Mouse (Mus musculus) heart, adult 2 months (tissue): ENCODE measurements around the gene Pofut2. TPM values are rescaled to one million over a fixed set of nuclear protein-coding genes. Genes with fewer than 3 reads are reported as not detected.

ENCODE experiments used
- DNase-seq, 2 experiments: peaks; one replicate each; pipeline ENCODE4 v3.0.0; 2021
- H3K27ac ChIP-seq: fragments of 200-600 bp; 2 replicates; pipeline ENCODE4 v1.8.1; 2022
- H3K27me3 ChIP-seq: fragments of 200-500 bp; 2 replicates; pipeline ENCODE4 v1.6.1; 2012; ENCODE audit warnings: mild to moderate bottlenecking, low read length, inconsistent platforms, mixed read lengths; ENCODE audit not compliant: control insufficient read depth, insufficient read depth
- H3K36me3 ChIP-seq: fragments of 200-500 bp; 2 replicates; pipeline ENCODE4 v1.6.1; 2012; ENCODE audit warnings: low read length, inconsistent platforms; ENCODE audit not compliant: control insufficient read depth, insufficient read depth
- H3K4me1 ChIP-seq: fragments of 200-500 bp; 2 replicates; pipeline ENCODE4 v1.6.1; 2011; ENCODE audit warnings: low read length; ENCODE audit not compliant: control insufficient read depth, insufficient read depth
- H3K4me3 ChIP-seq: fragments of 200-600 bp; 2 replicates; pipeline ENCODE4 v1.8.1; 2022
- H3K79me2 ChIP-seq: fragments of 200-500 bp; replicated peaks from 2 replicates; pipeline ENCODE4 v1.6.1; 2012; ENCODE audit warnings: mild to moderate bottlenecking, inconsistent platforms, low read length, moderate library complexity, mixed read lengths; ENCODE audit not compliant: control insufficient read depth, insufficient read depth
- H3K9ac ChIP-seq: fragments of 200-500 bp; 2 replicates; pipeline ENCODE4 v1.6.1; 2012; ENCODE audit warnings: low read depth, mild to moderate bottlenecking, control low read depth, inconsistent platforms, low read length, mixed read lengths
- CTCF ChIP-seq: fragments of 200-600 bp; IDR thresholded peaks from 2 replicates; pipeline ENCODE4 v1.8.1; 2022; ENCODE audit warnings: antibody characterized with exemption, mild to moderate bottlenecking, moderate library complexity
- EP300 ChIP-seq: fragments of 200-500 bp; IDR thresholded peaks from 2 replicates; pipeline ENCODE4 v1.6.1; 2011; ENCODE audit warnings: low read depth, low read length, control low read depth; ENCODE audit not compliant: insufficient read depth
- POLR2A ChIP-seq: fragments of 200-500 bp; IDR thresholded peaks from 2 replicates; pipeline ENCODE4 v1.6.1; 2011; ENCODE audit warnings: mild to moderate bottlenecking, low read depth, low read length, control low read depth; ENCODE audit not compliant: insufficient read depth
- WGBS: fragments of 180-500 bp; shearing (Covaris S2); methylation state at CpG from one replicate; pipeline ENCODE4 v1.1.7; 2018; 5-methylcytosine and 5-hydroxymethylcytosine counted together
- intact Hi-C: fragments of 180-260 bp; cut with DNase I; formaldehyde crosslinking; loops from one replicate; pipeline ENCODE4 v1.15.1; 2025
- polyA plus RNA-seq: library from polyadenylated mRNA; depleted of rRNA; stranded (reverse); fragments of >200 nt; gene quantifications from 2 replicates; pipeline ENCODE4 v1.2.3, GENCODE M21; 2012
- total RNA-seq, 2 experiments: library from RNA; stranded (reverse); gene quantifications; 2 replicates each; pipeline ENCODE4 v1.2.3; 2021

Pofut2 gene
- total and polyA plus RNA-seq, 3 experiments: 39.6 to 55.5 (median 44.0) TPM

GRCm38 (mm10) chr10:77298621-77299020, 39.6 kb downstream of the Pofut2 start:
- Histone ChIP-seq H3K4me3 (no peak overlapping the region), H3K9ac (no peak overlapping the region), H3K27ac (no peak overlapping the region), H3K36me3 (no peaks in the 10 kb centered on the region), H3K79me2 (no peaks in the 10 kb centered on the region), H3K4me1 (no peaks in the 10 kb centered on the region), H3K27me3 (no peaks in the 10 kb centered on the region)
- intact Hi-C loops: no loop called here
- no peak for DNase-seq
- 72% methylated on average over 8 of the region's 8 CpGs for WGBS
- TF ChIP-seq POLR2A: no peak
- no peak for TF ChIP-seq EP300
- no peak for TF ChIP-seq CTCF

GRCm38 (mm10) chr10:77299194-77299593, 40.2 kb downstream of the Pofut2 start:
- H3K9ac ChIP-seq: no peak overlapping the region
- H3K4me3 ChIP-seq: no peak overlapping the region
- H3K36me3 ChIP-seq: no peaks in the 10 kb centered on the region
- H3K27me3 ChIP-seq: no peaks in the 10 kb centered on the region
- no peaks in the 10 kb centered on the region for H3K4me1 ChIP-seq
- H3K27ac ChIP-seq: no peak overlapping the region
- DNase-seq: no peak
- WGBS: 80% methylated on average over 2 of the region's 2 CpGs
- no peak for TF ChIP-seq EP300
- TF ChIP-seq CTCF: no peak
- no peak for TF ChIP-seq POLR2A
- intact Hi-C loops: no loop called here
- H3K79me2 ChIP-seq: no peaks in the 10 kb centered on the region

DNA sequence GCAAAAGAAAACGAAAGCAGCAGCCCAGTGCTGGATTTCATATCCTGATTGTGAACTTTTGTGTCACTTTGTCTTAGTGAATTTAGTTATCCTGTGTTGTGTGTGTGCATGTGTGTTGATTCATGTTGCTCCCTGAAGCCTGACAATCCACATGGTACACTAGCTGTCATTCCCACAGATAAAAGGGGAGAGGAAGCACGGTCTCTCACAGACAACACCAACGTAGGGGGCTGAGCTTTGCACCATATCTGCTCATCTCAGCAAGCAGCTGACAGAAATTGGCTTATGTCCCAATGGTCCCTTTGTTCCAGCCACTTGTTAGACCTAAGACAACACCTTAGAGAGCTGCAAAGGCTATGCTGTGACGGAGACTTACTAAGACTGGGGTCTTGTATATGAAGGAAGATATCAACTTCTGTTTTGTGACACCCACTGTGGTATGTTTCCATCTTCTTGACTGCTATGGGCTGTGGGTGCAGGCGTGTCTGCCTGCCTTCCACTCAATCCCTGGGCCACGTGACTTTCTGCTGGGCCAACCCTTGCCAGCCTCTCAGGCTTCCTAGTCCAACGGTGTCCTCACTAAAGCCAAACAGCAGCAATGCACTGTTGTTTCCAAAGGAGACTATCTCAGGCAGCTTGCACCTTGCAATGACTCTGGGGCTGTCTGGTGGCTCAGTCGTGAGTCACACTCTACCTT, 41.4 kb downstream of the Pofut2 start:
- 74% methylated on average over 8 of the region's 8 CpGs for WGBS
- Histone ChIP-seq H3K4me1 (no peaks in the 10 kb centered on the region), H3K79me2 (no peaks in the 10 kb centered on the region), H3K27me3 (no peaks in the 10 kb centered on the region), H3K9ac (no peak overlapping the region), H3K36me3 (no peaks in the 10 kb centered on the region), H3K27ac (no peak overlapping the region), H3K4me3 (no peak overlapping the region)
- TF ChIP-seq EP300: no peak
- TF ChIP-seq POLR2A: no peak
- no peak for TF ChIP-seq CTCF
- no peak for DNase-seq
- intact Hi-C loops: loop anchor here (5.0 kb wide), 1 partner anchor 52 kb away; no protein-coding TSS in a partner anchor

GRCm38 (mm10) chr10:77300934-77301297, 41.9 kb downstream of the Pofut2 start:
- Histone ChIP-seq H3K27me3 (no peaks in the 10 kb centered on the region), H3K79me2 (no peaks in the 10 kb centered on the region), H3K36me3 (no peaks in the 10 kb centered on the region), H3K9ac (no peak overlapping the region), H3K4me1 (no peaks in the 10 kb centered on the region), H3K27ac (no peak overlapping the region), H3K4me3 (no peak overlapping the region)
- intact Hi-C loops: loop anchor here (5.0 kb wide), 1 partner anchor 51 kb away; no protein-coding TSS in a partner anchor
- no peak for TF ChIP-seq POLR2A
- TF ChIP-seq CTCF: no peak
- no peak for TF ChIP-seq EP300
- WGBS: 87% methylated on average over 4 of the region's 4 CpGs
- DNase-seq: no peak

GRCm38 (mm10) chr10:77304362-77304761, 45.3 kb downstream of the Pofut2 start:
- Histone ChIP-seq H3K27me3 (no peaks in the 10 kb centered on the region), H3K36me3 (no peaks in the 10 kb centered on the region), H3K27ac (no peak overlapping the region), H3K79me2 (no peaks in the 10 kb centered on the region), H3K4me1 (no peaks in the 10 kb centered on the region), H3K4me3 (no peak overlapping the region), H3K9ac (no peak overlapping the region)
- intact Hi-C loops: loop anchor here (5.0 kb wide), 1 partner anchor 48 kb away; no protein-coding TSS in a partner anchor
- no peak for DNase-seq
- TF ChIP-seq EP300 (no peak), POLR2A (no peak), CTCF (no peak)
- 85% methylated on average over 3 of the region's 3 CpGs for WGBS

- intact Hi-C loops: loop anchor here (5.0 kb wide), 1 partner anchor 47 kb away; no protein-coding TSS in a partner anchor
- Histone ChIP-seq H3K36me3 (no peaks in the 10 kb centered on the region), H3K27ac (no peak overlapping the region), H3K27me3 (no peaks in the 10 kb centered on the region), H3K4me1 (no peaks in the 10 kb centered on the region), H3K9ac (no peak overlapping the region), H3K79me2 (no peaks in the 10 kb centered on the region), H3K4me3 (no peak overlapping the region)
- 78% methylated on average over 4 of the region's 4 CpGs for WGBS
- TF ChIP-seq POLR2A (no peak), CTCF (no peak), EP300 (no peak)
- no peak for DNase-seq
Measured at GRCm38 (mm10) chr10:77304840-77305533, 46.0 kb downstream of the Pofut2 start.
